Mouse (Mus musculus) duodenum, adult 2 months (tissue): Measurements from ENCODE around the gene Atp6v0a2. TPM values are rescaled to one million over a fixed set of nuclear protein-coding genes. Genes with fewer than 3 reads are reported as not detected.

ENCODE experiments used
- polyA plus RNA-seq: library from polyadenylated mRNA; depleted of rRNA; stranded (reverse); fragments of >200 nt; gene quantifications from 2 replicates; pipeline ENCODE4 v1.2.3, GENCODE M21; 2012; ENCODE audit warnings: low replicate concordance; rRNA removed

Atp6v0a2 gene
- polyA plus RNA-seq: 109 and 146 TPM in 2 replicates

GRCm38 (mm10) chr5:124628448-124629363, at the start of gene Atp6v0a2:
Gene Atp6v0a2, plus strand, starts transcription at chr5:124628576.

GRCm38 (mm10) chr5:124578633-124579317, 49.6 kb upstream of the Atp6v0a2 start, which contains the start of the genes Eif2b1 and Gtf2h3:
Gene Eif2b1, minus strand, starts transcription at chr5:124579131.
Gene Gtf2h3, plus strand, starts transcription at chr5:124579140.

DNA sequence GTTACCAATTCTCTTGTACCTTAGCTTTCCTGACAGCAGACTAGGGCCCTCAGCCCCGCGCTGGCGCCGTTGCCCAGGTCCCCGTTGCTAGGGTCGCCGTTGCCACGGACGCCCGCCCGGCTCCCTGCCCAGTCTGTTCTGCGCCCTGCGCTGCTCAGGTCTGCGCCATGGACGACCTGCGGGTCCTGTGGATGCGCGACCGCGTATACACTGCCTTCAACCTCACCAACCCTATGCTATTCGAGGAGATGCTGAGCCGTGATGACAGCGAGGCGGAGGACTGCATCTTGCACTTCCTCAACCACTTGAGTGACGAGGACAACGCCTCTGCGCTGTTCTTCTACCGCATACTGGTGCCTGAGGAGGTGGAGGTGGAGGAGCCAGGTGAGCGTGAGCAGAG, 96.6 kb downstream of the Atp6v0a2 start, which contains the start of gene Dnah10:
Gene Dnah10 (plus strand): TSS at position 89 of the 400 bp plus-strand sequence.

Other genes with a start within 250 kb of the Atp6v0a2 start
- 3.3 and 4.3 TPM in 2 replicates for gene Sbno1, start 202.6 kb upstream of the Atp6v0a2 start, polyA plus RNA-seq
- 40.2 and 48.5 TPM in 2 replicates for gene Kmt5a, start 188.6 kb upstream of the Atp6v0a2 start, polyA plus RNA-seq
- gene Rilpl2, start 150.2 kb upstream of the Atp6v0a2 start, polyA plus RNA-seq: 24.6 and 31.7 TPM in 2 replicates
- 0.69 and 2.2 TPM in 2 replicates for gene Snrnp35, start 145.4 kb upstream of the Atp6v0a2 start, polyA plus RNA-seq
- 2.4 and 2.9 TPM in 2 replicates for gene Rilpl1, start 97.2 kb upstream of the Atp6v0a2 start, polyA plus RNA-seq
- gene Tmed2, start 87.9 kb upstream of the Atp6v0a2 start, polyA plus RNA-seq: 112 and 160 TPM in 2 replicates
- gene Ddx55, start 75.7 kb upstream of the Atp6v0a2 start, polyA plus RNA-seq: 8.1 and 10.4 TPM in 2 replicates
- 8.7 and 10.2 TPM in 2 replicates for gene Eif2b1, start 49.4 kb upstream of the Atp6v0a2 start, polyA plus RNA-seq
- 16.5 and 17.2 TPM in 2 replicates for gene Gtf2h3, start 49.4 kb upstream of the Atp6v0a2 start, polyA plus RNA-seq
- gene Dnah10, start 96.5 kb downstream of the Atp6v0a2 start, polyA plus RNA-seq: 0.07 and 0.08 TPM in 2 replicates
- 4.2 and 6.9 TPM in 2 replicates for gene Ccdc92, start 233.8 kb downstream of the Atp6v0a2 start, polyA plus RNA-seq
- 8.7 and 9.2 TPM in 2 replicates for gene Zfp664, start 234.1 kb downstream of the Atp6v0a2 start, polyA plus RNA-seq